Mouse (Mus musculus): ENCODE data around the gene Dek.

GRCm38 (mm10) chr13:47100587-47100986 lies 5.4 kb downstream of the Dek start:
- no peak for TF ChIP-seq POLR2A (IDR thresholded peaks at IDR 0.05; ENCODE audit: borderline replicate concordance, insufficient read depth, low read length)
- no peak for TF ChIP-seq CTCF (IDR thresholded peaks at IDR 0.05; ENCODE audit: borderline replicate concordance, insufficient read depth, low read depth, low read length)
